Mouse (Mus musculus): ENCODE results near the gene Zc3h7a. TPM values are rescaled to one million over a fixed set of nuclear protein-coding genes. Genes with fewer than 3 reads are reported as not detected.
A peak's percentile ranks its signal among the peaks of the same experiment; 100 is the strongest.
"Not testable (repeated sequence)": the region's sequence is repeated elsewhere in the genome, so short reads cannot be mapped to it uniquely, and the experiment has no call there.

The Zc3h7a gene
- polyA plus RNA-seq, 3 experiments from 2014 or later = 244 to 341 (median 268) TPM

GRCm38 (mm10) chr16:11143706-11144483 is 32.3 kb downstream of the Zc3h7a start:
- ATAC-seq = not testable (repeated sequence)

GRCm38 (mm10) chr16:11134348-11135344 is 41.5 kb downstream of the Zc3h7a start, which contains the start of gene Txndc11:
Gene Txndc11 (minus strand): TSS chr16:11134650.
- peak; percentile 93 for ATAC-seq

- peak; percentile 1 for ATAC-seq
These were observed 42.5 kb downstream of the Zc3h7a start for GRCm38 (mm10) chr16:11133476-11134347.

GRCm38 (mm10) chr16:11132839-11133238 is 43.4 kb downstream of the Zc3h7a start:
- ATAC-seq = no peak

- no peak for ATAC-seq
These were observed 47.9 kb downstream of the Zc3h7a start for GRCm38 (mm10) chr16:11128301-11128700.

GRCm38 (mm10) chr16:11125371-11125770 is 50.8 kb downstream of the Zc3h7a start:
- ATAC-seq = no peak

GRCm38 (mm10) chr16:11124110-11124509 is 52.1 kb downstream of the Zc3h7a start:
- ATAC-seq = no peak

GRCm38 (mm10) chr16:11122625-11123024 is 53.6 kb downstream of the Zc3h7a start:
- ATAC-seq = no peak

GRCm38 (mm10) chr16:11109198-11109740 is 66.9 kb downstream of the Zc3h7a start:
- ATAC-seq = no peak

GRCm38 (mm10) chr16:11104905-11105304 is 71.3 kb downstream of the Zc3h7a start:
- ATAC-seq = no peak

- no peak for ATAC-seq
These were observed 78.9 kb downstream of the Zc3h7a start for GRCm38 (mm10) chr16:11097301-11097700.

GRCm38 (mm10) chr16:11093717-11094386 is 82.3 kb downstream of the Zc3h7a start:
- no peak for ATAC-seq

- no peak for ATAC-seq
These were observed 83.7 kb downstream of the Zc3h7a start for GRCm38 (mm10) chr16:11092523-11092922.

GRCm38 (mm10) chr16:11092061-11092460 is 84.1 kb downstream of the Zc3h7a start:
- no peak for ATAC-seq

- no peak for ATAC-seq
These were observed 85.2 kb downstream of the Zc3h7a start for GRCm38 (mm10) chr16:11090836-11091570.

- no peak for ATAC-seq
These were observed 89.2 kb downstream of the Zc3h7a start for GRCm38 (mm10) chr16:11086856-11087588.
